Mouse (Mus musculus): ENCODE data around the gene Bicc1. TPM values are rescaled to one million over a fixed set of nuclear protein-coding genes. Genes with fewer than 3 reads are reported as not detected.
"Not testable (repeated sequence)": the region's sequence is repeated elsewhere in the genome, so short reads cannot be mapped to it uniquely, and the experiment has no call there.

Bicc1 gene
- polyA plus RNA-seq, 1 experiment from 2014 or later = 9.4 TPM

DNA sequence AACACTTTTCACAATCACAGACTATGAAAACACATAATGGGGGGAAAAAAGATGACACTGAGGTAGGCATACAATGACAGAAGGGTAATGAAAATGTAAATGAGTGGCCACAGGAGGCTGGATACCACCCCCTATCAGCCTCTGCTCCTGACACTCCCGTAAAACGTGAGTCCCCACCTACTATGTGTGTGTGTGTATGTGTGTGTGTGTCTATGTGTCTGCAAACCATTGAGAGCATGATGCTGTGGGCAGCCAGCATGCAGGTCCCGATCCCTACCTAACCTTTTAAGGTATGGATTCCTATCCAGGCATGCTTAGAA, 209.4 kb downstream of the Bicc1 start:
- H3K9me3 ChIP-seq (ENCODE audit: control insufficient read depth, low read length) = no peaks in the 10 kb centered on the region
- H3K4me1 ChIP-seq (replicated peaks; ENCODE audit: control insufficient read depth, insufficient read depth, low read length) = peaks cover 10% of the 10 kb centered on the region; the same call in 1 of the 2 replicates
- H3K9ac ChIP-seq (ENCODE audit: low read depth, low read length) = no peak overlapping the region
- ATAC-seq (ENCODE audit: low FRiP score) = peak; percentile 62
- no peak for DNase-seq (ENCODE audit: low spot score)
- H3K4me3 ChIP-seq (ENCODE audit: low read depth, low read length) = no peak overlapping the region
- H3K36me3 ChIP-seq (ENCODE audit: control insufficient read depth, insufficient read depth, low read length) = no peaks in the 10 kb centered on the region
- H3K4me2 ChIP-seq (replicated peaks; ENCODE audit: low read depth, low read length) = peak overlapping the region; percentile 33; the same call in 1 of the 2 replicates
- H3K27ac ChIP-seq (ENCODE audit: low read depth, low read length) = peak overlapping the region; percentile 93
- WGBS = 20% methylated on average over 3 of the region's 3 CpGs
- no peaks in the 10 kb centered on the region for H3K27me3 ChIP-seq (ENCODE audit: control insufficient read depth, insufficient read depth, low read length)

DNA sequence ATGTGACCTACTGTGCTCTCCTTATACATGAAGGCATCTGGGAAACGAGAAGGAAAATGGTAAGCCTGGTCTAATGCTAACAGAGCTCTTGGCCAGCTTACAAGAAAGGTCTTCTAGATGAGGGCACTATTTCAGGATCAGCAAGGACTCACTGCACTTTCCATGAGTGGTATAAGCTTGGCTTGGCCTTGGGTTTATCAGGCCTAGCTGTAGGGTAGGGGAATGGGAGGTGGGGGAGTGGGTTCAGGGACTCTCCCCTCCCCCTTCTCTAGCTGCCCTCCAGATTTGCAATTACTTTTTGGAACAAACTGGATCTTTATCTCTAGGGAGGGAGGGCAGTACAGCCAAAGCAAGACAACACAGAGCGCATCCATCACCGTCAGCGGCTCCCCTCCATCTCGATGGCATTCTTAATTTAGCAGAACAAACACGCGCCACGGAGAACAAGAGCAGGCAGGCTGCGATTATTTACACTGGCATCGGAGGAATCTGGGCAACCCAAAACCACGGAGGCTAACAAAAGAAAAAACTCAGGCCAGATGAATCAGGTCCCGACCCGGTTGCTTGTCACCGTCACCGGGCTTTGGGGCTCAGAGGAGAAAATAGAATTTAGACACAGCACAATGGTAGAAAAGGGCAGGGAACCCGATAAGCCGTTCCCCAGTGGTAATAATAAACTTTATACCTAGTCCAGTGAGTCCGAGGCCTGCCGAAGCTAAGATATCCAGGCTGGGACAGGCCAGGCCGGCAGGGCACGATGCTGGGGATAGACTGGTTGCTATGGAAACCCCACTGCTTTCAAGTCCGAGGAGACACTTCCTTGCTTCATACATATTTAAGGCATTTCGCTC, 210.0 kb downstream of the Bicc1 start:
- no peaks in the 10 kb centered on the region for H3K27me3 ChIP-seq (ENCODE audit: control insufficient read depth, insufficient read depth, low read length)
- peak overlapping the region; percentile 33 for H3K4me2 ChIP-seq (replicated peaks; ENCODE audit: low read depth, low read length)
- H3K27ac ChIP-seq (ENCODE audit: low read depth, low read length) = peak overlapping the region; percentile 93
- WGBS = 8% methylated on average over 23 of the region's 23 CpGs
- H3K4me1 ChIP-seq (replicated peaks; ENCODE audit: control insufficient read depth, insufficient read depth, low read length) = peaks cover 10% of the 10 kb centered on the region; the same call in 1 of the 2 replicates
- peak; percentile 79 for DNase-seq (ENCODE audit: low spot score)
- H3K4me3 ChIP-seq (ENCODE audit: low read depth, low read length) = no peak overlapping the region
- ATAC-seq (ENCODE audit: low FRiP score) = peak; percentile 92
- no peaks in the 10 kb centered on the region for H3K9me3 ChIP-seq (ENCODE audit: control insufficient read depth, low read length)
- H3K36me3 ChIP-seq (ENCODE audit: control insufficient read depth, insufficient read depth, low read length) = no peaks in the 10 kb centered on the region
- H3K9ac ChIP-seq (ENCODE audit: low read depth, low read length) = 0 out of 2 replicates have a peak overlapping the region, but pooled peaks have one; percentile 2

DNA sequence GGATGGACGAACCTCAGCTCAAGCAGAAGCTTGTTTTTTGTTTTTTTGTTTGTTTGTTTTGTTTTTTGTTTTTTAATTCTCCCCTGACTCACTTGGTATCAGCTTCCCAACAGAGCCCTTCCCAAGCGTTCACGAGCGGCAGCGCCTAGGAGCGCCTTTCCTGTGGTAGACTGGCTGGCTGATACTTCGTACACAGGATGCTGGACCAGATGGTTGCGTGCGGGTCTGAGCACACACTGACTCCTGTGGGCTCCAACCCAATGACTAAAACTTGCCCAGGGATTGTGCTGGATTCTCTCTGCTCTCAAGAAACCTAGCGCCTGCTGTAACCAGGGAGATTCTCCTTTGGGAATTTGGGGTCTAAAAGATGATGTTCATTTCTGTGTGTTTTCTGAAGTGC, 211.2 kb downstream of the Bicc1 start:
- ATAC-seq (ENCODE audit: low FRiP score) (no peak), DNase-seq (ENCODE audit: low spot score) (no peak)
- Histone ChIP-seq H3K27me3 (ENCODE audit: control insufficient read depth, insufficient read depth, low read length) (no peaks in the 10 kb centered on the region), H3K36me3 (ENCODE audit: control insufficient read depth, insufficient read depth, low read length) (no peaks in the 10 kb centered on the region), H3K9me3 (ENCODE audit: control insufficient read depth, low read length) (no peaks in the 10 kb centered on the region), H3K9ac (ENCODE audit: low read depth, low read length) (no peak overlapping the region), H3K4me2 (replicated peaks; ENCODE audit: low read depth, low read length) (no peak overlapping the region), H3K27ac (ENCODE audit: low read depth, low read length) (no peak overlapping the region), H3K4me1 (replicated peaks; ENCODE audit: control insufficient read depth, insufficient read depth, low read length) (peaks cover 10% of the 10 kb centered on the region; the same call in 1 of the 2 replicates), H3K4me3 (ENCODE audit: low read depth, low read length) (no peak overlapping the region)
- WGBS = 81% methylated on average over 10 of the region's 10 CpGs

DNA sequence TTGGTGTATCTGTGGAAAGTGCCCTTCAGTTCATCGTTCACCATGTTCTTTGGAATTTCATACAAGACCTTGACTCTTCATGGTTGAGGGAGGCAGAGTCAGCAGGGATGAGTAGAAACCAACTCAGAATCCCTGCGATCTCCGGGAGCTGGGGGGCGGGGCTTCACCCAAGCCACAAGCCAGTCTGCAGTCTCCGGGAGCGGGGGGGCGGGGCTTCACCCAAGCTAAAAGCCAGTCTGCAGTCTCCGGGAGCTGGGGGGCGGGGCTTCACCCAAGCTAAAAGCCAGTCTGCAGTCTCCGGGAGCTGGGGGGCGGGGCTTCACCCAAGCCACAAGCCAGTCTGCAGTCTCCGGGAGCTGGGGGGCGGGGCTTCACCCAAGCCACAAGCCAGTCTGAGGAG, 213.4 kb downstream of the Bicc1 start:
- not testable (repeated sequence) for H3K36me3 ChIP-seq (ENCODE audit: control insufficient read depth, insufficient read depth, low read length); H3K9ac ChIP-seq (ENCODE audit: low read depth, low read length); H3K4me2 ChIP-seq (replicated peaks; ENCODE audit: low read depth, low read length); ATAC-seq (ENCODE audit: low FRiP score); H3K27ac ChIP-seq (ENCODE audit: low read depth, low read length); H3K4me1 ChIP-seq (replicated peaks; ENCODE audit: control insufficient read depth, insufficient read depth, low read length); H3K4me3 ChIP-seq (ENCODE audit: low read depth, low read length); DNase-seq (ENCODE audit: low spot score); H3K27me3 ChIP-seq (ENCODE audit: control insufficient read depth, insufficient read depth, low read length); H3K9me3 ChIP-seq (ENCODE audit: control insufficient read depth, low read length)
- WGBS = 95% methylated on average over 13 of the region's 13 CpGs

DNA sequence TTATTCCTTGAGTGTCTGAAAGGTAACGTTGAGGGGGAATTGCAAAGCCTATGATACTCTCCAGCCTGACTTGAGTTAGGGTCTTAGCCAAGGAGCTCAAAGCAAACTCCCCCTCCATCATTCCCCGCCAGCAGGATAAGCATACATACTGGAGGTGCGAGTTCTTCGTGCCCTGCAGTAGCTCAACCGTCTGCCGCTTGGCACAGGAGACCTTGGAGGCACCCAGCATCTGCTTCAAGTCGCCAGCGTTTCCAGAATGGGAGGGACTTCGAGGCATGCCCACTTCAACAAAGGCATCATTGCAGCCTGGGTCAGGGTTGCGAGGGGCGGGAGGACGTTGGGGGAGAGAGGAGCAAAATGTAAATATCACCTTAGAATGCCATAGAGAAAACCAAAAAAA, 214.4 kb downstream of the Bicc1 start:
- no peak for DNase-seq (ENCODE audit: low spot score)
- WGBS = 94% methylated on average over 12 of the region's 12 CpGs
- Histone ChIP-seq H3K4me2 (replicated peaks; ENCODE audit: low read depth, low read length) (no peak overlapping the region), H3K4me1 (replicated peaks; ENCODE audit: control insufficient read depth, insufficient read depth, low read length) (0 out of 2 replicates have a peak, but pooled peaks cover 4% of the 10 kb centered on the region), H3K27ac (ENCODE audit: low read depth, low read length) (no peak overlapping the region), H3K9ac (ENCODE audit: low read depth, low read length) (no peak overlapping the region), H3K9me3 (ENCODE audit: control insufficient read depth, low read length) (no peaks in the 10 kb centered on the region), H3K36me3 (ENCODE audit: control insufficient read depth, insufficient read depth, low read length) (no peaks in the 10 kb centered on the region), H3K4me3 (ENCODE audit: low read depth, low read length) (no peak overlapping the region), H3K27me3 (ENCODE audit: control insufficient read depth, insufficient read depth, low read length) (no peaks in the 10 kb centered on the region)
- ATAC-seq (ENCODE audit: low FRiP score) = no peak

DNA sequence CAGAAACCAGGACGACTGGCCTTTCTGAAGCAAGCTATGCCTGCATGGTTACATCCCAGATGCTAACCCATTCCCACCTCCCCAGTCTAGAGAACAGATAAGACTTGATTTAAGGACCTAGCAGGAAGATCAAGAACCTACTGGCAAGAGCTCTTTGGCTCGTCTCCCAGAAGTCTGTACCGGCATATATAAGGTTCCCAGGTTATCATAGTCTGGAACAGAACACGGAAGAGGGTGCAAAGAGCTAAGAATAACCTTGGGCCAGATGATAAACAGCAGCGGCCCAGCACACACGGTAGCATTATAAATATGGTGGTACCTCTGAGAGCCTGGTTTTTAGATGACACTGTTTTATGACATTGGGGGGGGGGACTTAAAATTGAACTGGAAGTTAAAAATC, 217.9 kb downstream of the Bicc1 start:
- Histone ChIP-seq H3K4me1 (replicated peaks; ENCODE audit: control insufficient read depth, insufficient read depth, low read length) (0 out of 2 replicates have a peak, but pooled peaks cover 2% of the 10 kb centered on the region), H3K4me3 (ENCODE audit: low read depth, low read length) (no peak overlapping the region), H3K9me3 (ENCODE audit: control insufficient read depth, low read length) (no peaks in the 10 kb centered on the region), H3K9ac (ENCODE audit: low read depth, low read length) (no peak overlapping the region), H3K36me3 (ENCODE audit: control insufficient read depth, insufficient read depth, low read length) (no peaks in the 10 kb centered on the region), H3K27me3 (ENCODE audit: control insufficient read depth, insufficient read depth, low read length) (no peaks in the 10 kb centered on the region), H3K27ac (ENCODE audit: low read depth, low read length) (no peak overlapping the region), H3K4me2 (replicated peaks; ENCODE audit: low read depth, low read length) (no peak overlapping the region)
- WGBS = 92% methylated on average over 6 of the region's 6 CpGs
- ATAC-seq (ENCODE audit: low FRiP score) = no peak
- DNase-seq (ENCODE audit: low spot score) = no peak

DNA sequence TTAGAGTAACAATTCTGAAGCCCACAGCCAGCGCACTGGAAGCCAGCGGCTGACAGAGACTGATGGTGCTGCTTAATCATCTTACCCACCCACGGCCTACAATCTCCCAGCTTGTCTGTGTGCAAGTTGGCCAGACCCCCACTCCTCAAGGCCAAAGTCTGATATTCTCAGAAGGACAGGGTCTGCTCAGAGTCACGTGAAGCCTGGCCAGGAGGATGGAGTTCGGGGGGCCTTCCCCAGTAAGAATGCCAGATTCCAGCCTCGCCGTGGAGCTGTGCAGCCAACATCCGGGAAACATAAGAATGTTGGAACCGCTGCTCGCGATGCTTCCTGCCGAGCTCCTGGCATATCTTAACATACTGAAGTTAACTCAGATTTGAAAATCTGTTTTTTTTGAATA, 219.7 kb downstream of the Bicc1 start:
- Histone ChIP-seq H3K4me1 (replicated peaks; ENCODE audit: control insufficient read depth, insufficient read depth, low read length) (0 out of 2 replicates have a peak, but pooled peaks cover 2% of the 10 kb centered on the region), H3K36me3 (ENCODE audit: control insufficient read depth, insufficient read depth, low read length) (no peaks in the 10 kb centered on the region), H3K27ac (ENCODE audit: low read depth, low read length) (no peak overlapping the region), H3K4me3 (ENCODE audit: low read depth, low read length) (no peak overlapping the region), H3K9ac (ENCODE audit: low read depth, low read length) (no peak overlapping the region), H3K27me3 (ENCODE audit: control insufficient read depth, insufficient read depth, low read length) (no peaks in the 10 kb centered on the region), H3K9me3 (ENCODE audit: control insufficient read depth, low read length) (no peaks in the 10 kb centered on the region), H3K4me2 (replicated peaks; ENCODE audit: low read depth, low read length) (no peak overlapping the region)
- ATAC-seq (ENCODE audit: low FRiP score) = no peak
- DNase-seq (ENCODE audit: low spot score) = peak; percentile 31
- 50% methylated on average over 12 of the region's 12 CpGs for WGBS

DNA sequence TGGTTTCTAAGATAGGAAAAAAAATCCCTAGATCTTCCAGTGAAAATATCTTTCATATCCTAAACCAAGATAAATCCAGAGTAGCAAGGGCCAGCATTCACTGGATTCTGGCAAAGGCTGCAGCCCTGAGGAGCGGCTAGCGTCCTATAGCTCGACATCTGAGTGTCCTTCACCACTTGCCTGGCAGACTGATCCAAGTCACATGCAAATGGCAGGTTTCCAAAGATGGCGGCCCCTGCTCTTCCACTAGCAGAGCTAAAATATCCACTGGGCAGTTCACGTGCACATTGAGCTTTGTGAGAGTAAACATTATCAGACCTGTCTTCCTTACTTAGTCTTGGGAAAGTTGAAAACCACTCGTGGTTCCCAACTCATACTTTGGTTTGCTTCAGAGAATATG, 222.1 kb downstream of the Bicc1 start:
- Histone ChIP-seq H3K27ac (ENCODE audit: low read depth, low read length) (no peak overlapping the region), H3K4me1 (replicated peaks; ENCODE audit: control insufficient read depth, insufficient read depth, low read length) (0 out of 2 replicates have a peak, but pooled peaks cover 2% of the 10 kb centered on the region), H3K36me3 (ENCODE audit: control insufficient read depth, insufficient read depth, low read length) (no peaks in the 10 kb centered on the region), H3K4me3 (ENCODE audit: low read depth, low read length) (no peak overlapping the region), H3K9ac (ENCODE audit: low read depth, low read length) (no peak overlapping the region), H3K9me3 (ENCODE audit: control insufficient read depth, low read length) (no peaks in the 10 kb centered on the region), H3K27me3 (ENCODE audit: control insufficient read depth, insufficient read depth, low read length) (no peaks in the 10 kb centered on the region), H3K4me2 (replicated peaks; ENCODE audit: low read depth, low read length) (no peak overlapping the region)
- DNase-seq (ENCODE audit: low spot score) (no peak), ATAC-seq (ENCODE audit: low FRiP score) (no peak)
- WGBS = 94% methylated on average over 6 of the region's 6 CpGs

DNA sequence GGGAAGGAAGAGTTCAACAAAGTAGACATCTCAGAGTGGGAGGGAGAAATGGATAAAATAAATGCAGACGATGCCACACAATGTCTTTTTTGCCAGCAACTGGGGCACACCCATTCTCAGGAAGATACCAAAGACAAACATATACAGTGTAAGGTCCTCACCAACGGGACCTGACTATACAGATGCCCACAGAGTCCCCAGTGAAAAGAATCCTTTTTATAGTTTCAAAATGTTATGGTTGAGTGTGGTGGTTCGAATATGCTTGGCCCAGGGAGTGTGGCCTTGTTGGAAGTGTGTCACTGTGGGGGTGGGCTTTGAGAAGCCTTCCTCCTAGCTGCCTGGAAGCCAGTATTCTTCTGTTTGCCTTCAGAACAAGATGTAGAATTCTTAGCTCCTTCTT, 223.5 kb downstream of the Bicc1 start:
- no peak for ATAC-seq (ENCODE audit: low FRiP score)
- H3K4me1 ChIP-seq (replicated peaks; ENCODE audit: control insufficient read depth, insufficient read depth, low read length) = 0 out of 2 replicates have a peak, but pooled peaks cover 2% of the 10 kb centered on the region
- 84% methylated on average over 3 of the region's 3 CpGs for WGBS

More for the DNA sequence above, 223.5 kb downstream of the Bicc1 start:
- H3K4me3 ChIP-seq (ENCODE audit: low read depth, low read length) = no peak overlapping the region
- H3K9me3 ChIP-seq (ENCODE audit: control insufficient read depth, low read length) = no peaks in the 10 kb centered on the region
- DNase-seq (ENCODE audit: low spot score) = no peak
- no peak overlapping the region for H3K9ac ChIP-seq (ENCODE audit: low read depth, low read length)
- no peaks in the 10 kb centered on the region for H3K36me3 ChIP-seq (ENCODE audit: control insufficient read depth, insufficient read depth, low read length)
- H3K4me2 ChIP-seq (replicated peaks; ENCODE audit: low read depth, low read length) = no peak overlapping the region
- H3K27ac ChIP-seq (ENCODE audit: low read depth, low read length) = no peak overlapping the region
- H3K27me3 ChIP-seq (ENCODE audit: control insufficient read depth, insufficient read depth, low read length) = no peaks in the 10 kb centered on the region

Measured in hindbrain, embryonic 11.5 days (tissue).